Mouse (Mus musculus): ENCODE results near the gene Glod4. TPM values are rescaled to one million over a fixed set of nuclear protein-coding genes. Genes with fewer than 3 reads are reported as not detected.
A peak's percentile ranks its signal among the peaks of the same experiment; 100 is the strongest.

The Glod4 gene
- polyA plus RNA-seq, 1 experiment from 2014 or later: 126 TPM

- no peak for ATAC-seq (ENCODE audit: insufficient read depth, low FRiP score)
- no peak overlapping the region for H3K27ac ChIP-seq (ENCODE audit: low read length)
Measured at GRCm38 (mm10) chr11:76285431-76286075, 42.0 kb upstream of the Glod4 start.

GRCm38 (mm10) chr11:76283841-76284240 is 40.3 kb upstream of the Glod4 start:
- Histone ChIP-seq H3K9ac (ENCODE audit: low read length) (no peak overlapping the region), H3K27ac (ENCODE audit: low read length) (no peak overlapping the region), H3K4me3 (replicated peaks; ENCODE audit: low read length) (no peak overlapping the region), H3K36me3 (ENCODE audit: control insufficient read depth, insufficient read depth, low read length) (no peaks in the 10 kb centered on the region), H3K4me2 (ENCODE audit: low read depth, low read length) (no peak overlapping the region), H3K9me3 (replicated peaks; ENCODE audit: control insufficient read depth, low read length) (no peaks in the 10 kb centered on the region), H3K4me1 (ENCODE audit: control insufficient read depth, insufficient read depth, low read length) (peaks cover 28% of the 10 kb centered on the region), H3K27me3 (ENCODE audit: control insufficient read depth, insufficient read depth, low read length) (no peaks in the 10 kb centered on the region)
- WGBS: 83% methylated on average over 6 of the region's 6 CpGs
- no peak for ATAC-seq (ENCODE audit: insufficient read depth, low FRiP score)

More at GRCm38 (mm10) chr11:76285431-76286075, 42.0 kb upstream of the Glod4 start:
- Histone ChIP-seq H3K9me3 (replicated peaks; ENCODE audit: control insufficient read depth, low read length) (no peaks in the 10 kb centered on the region), H3K4me2 (ENCODE audit: low read depth, low read length) (no peak overlapping the region), H3K9ac (ENCODE audit: low read length) (no peak overlapping the region), H3K4me3 (replicated peaks; ENCODE audit: low read length) (no peak overlapping the region), H3K36me3 (ENCODE audit: control insufficient read depth, insufficient read depth, low read length) (no peaks in the 10 kb centered on the region), H3K4me1 (ENCODE audit: control insufficient read depth, insufficient read depth, low read length) (peaks cover 20% of the 10 kb centered on the region), H3K27me3 (ENCODE audit: control insufficient read depth, insufficient read depth, low read length) (no peaks in the 10 kb centered on the region)
- WGBS: 41% methylated on average over 7 of the region's 7 CpGs

GRCm38 (mm10) chr11:76279971-76280370 is 36.4 kb upstream of the Glod4 start:
- no peaks in the 10 kb centered on the region for H3K36me3 ChIP-seq (ENCODE audit: control insufficient read depth, insufficient read depth, low read length)
- 54% methylated on average over 2 of the region's 2 CpGs for WGBS
- no peak overlapping the region for H3K27ac ChIP-seq (ENCODE audit: low read length)
- peaks cover 8% of the 10 kb centered on the region for H3K4me1 ChIP-seq (ENCODE audit: control insufficient read depth, insufficient read depth, low read length)
- H3K9ac ChIP-seq (ENCODE audit: low read length): peak overlapping the region; percentile 26; the same call in 1 of the 2 replicates
- no peak for ATAC-seq (ENCODE audit: insufficient read depth, low FRiP score)
- H3K9me3 ChIP-seq (replicated peaks; ENCODE audit: control insufficient read depth, low read length): no peaks in the 10 kb centered on the region
- H3K4me3 ChIP-seq (replicated peaks; ENCODE audit: low read length): no peak overlapping the region
- H3K27me3 ChIP-seq (ENCODE audit: control insufficient read depth, insufficient read depth, low read length): no peaks in the 10 kb centered on the region
- no peak overlapping the region for H3K4me2 ChIP-seq (ENCODE audit: low read depth, low read length)

DNA sequence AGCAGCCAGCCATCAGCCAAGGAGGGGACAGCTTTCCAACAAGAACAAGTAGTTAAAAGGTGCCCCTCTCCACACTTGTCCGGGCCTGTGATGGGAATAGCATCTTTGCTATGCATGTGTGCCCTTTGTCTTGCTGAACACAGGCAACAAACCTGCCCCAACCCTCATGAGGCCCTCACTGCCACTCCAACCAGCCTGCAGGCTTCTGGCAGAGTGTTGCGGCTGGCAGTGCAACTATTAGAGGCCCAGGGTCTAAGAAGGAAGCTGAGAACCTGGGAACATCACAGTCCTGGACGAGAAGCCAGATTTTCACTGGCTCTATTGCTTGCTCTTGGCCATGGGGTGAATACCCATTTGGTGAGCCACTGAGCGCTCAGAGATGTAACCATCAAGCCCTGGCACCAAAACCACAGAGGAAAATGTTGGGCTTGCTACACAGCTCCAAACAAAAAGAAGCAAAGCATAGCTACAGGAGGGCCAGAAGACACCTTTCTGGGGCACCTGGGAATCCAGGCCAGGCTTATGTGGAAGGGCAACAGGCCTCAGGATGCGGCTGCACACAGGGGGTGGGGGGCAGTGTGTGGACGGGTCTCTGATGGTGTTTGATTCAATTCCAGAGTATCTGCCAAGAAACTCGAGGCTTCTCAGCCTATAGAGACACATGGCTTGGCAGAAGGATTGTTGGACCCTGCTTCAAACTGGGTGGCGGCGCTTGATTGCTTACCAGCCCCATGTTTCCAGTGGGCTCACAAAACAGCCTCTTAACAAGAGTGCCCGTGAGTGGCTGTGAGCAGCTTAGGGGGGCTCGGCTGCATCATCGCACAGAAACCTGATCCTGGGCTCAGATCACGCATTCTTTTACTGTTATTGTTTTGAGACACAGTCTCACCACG is 35.7 kb upstream of the Glod4 start:
- Histone ChIP-seq H3K9me3 (replicated peaks; ENCODE audit: control insufficient read depth, low read length) (no peaks in the 10 kb centered on the region), H3K4me1 (ENCODE audit: control insufficient read depth, insufficient read depth, low read length) (peaks cover 8% of the 10 kb centered on the region), H3K27me3 (ENCODE audit: control insufficient read depth, insufficient read depth, low read length) (no peaks in the 10 kb centered on the region), H3K4me2 (ENCODE audit: low read depth, low read length) (no peak overlapping the region), H3K4me3 (replicated peaks; ENCODE audit: low read length) (no peak overlapping the region), H3K36me3 (ENCODE audit: control insufficient read depth, insufficient read depth, low read length) (no peaks in the 10 kb centered on the region), H3K9ac (ENCODE audit: low read length) (peak overlapping the region; percentile 26; the same call in 1 of the 2 replicates), H3K27ac (ENCODE audit: low read length) (peak overlapping the region; percentile 43; the same call in 1 of the 2 replicates)
- no peak for ATAC-seq (ENCODE audit: insufficient read depth, low FRiP score)
- WGBS: 59% methylated on average over 14 of the region's 14 CpGs

DNA sequence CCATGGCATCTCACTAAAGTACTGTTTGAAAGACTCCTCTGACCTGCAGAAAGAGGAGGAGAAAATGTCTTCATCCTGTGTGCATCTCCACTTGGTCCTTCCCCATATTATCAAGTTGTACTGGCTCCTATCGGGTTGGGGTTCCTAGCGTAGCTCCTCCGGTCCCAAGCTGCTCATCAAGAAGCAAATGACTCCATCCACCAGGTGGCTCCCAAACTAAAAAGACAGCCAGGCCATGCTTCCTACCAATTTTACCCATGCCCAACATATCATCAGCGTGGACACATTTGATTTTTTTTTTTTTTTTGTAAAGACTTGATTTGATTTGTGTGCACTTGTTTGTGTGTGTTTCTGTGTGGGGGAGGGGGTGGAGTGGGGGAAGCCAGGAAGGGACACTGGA is 28.9 kb upstream of the Glod4 start:
- no peaks in the 10 kb centered on the region for H3K36me3 ChIP-seq (ENCODE audit: control insufficient read depth, insufficient read depth, low read length)
- H3K4me1 ChIP-seq (ENCODE audit: control insufficient read depth, insufficient read depth, low read length): no peaks in the 10 kb centered on the region
- no peak overlapping the region for H3K4me2 ChIP-seq (ENCODE audit: low read depth, low read length)
- 74% methylated on average over 4 of the region's 4 CpGs for WGBS
- H3K9me3 ChIP-seq (replicated peaks; ENCODE audit: control insufficient read depth, low read length): no peaks in the 10 kb centered on the region
- H3K27ac ChIP-seq (ENCODE audit: low read length): no peak overlapping the region
- no peak for ATAC-seq (ENCODE audit: insufficient read depth, low FRiP score)
- H3K27me3 ChIP-seq (ENCODE audit: control insufficient read depth, insufficient read depth, low read length): no peaks in the 10 kb centered on the region
- H3K9ac ChIP-seq (ENCODE audit: low read length): no peak overlapping the region
- no peak overlapping the region for H3K4me3 ChIP-seq (replicated peaks; ENCODE audit: low read length)

DNA sequence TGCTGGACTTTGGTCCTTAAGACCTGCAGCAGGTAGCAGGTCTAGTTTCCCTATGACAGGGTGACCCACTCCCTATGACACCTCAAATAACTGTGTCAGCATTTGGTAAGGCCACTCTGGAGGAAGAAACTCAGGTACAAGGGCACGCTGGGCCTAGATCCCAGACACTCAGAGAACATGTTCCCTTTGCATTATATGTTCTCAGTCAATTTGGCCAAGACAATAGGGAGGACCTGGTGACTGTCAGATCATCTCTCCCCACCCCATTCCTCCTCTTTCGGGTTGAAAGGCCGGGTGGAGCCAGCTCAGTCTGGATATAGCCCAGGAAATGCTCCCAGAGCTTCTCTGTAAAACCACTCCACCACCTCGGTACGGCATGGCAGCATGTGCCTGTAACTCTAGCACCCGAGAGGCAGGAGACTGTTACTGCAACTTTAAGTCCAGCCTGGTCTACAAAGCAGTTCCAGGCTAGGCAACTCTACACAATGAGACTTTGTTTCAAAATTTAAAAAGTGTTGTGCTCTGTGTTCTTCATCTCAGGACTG is 25.1 kb upstream of the Glod4 start:
- no peak for ATAC-seq (ENCODE audit: insufficient read depth, low FRiP score)
- no peaks in the 10 kb centered on the region for H3K9me3 ChIP-seq (replicated peaks; ENCODE audit: control insufficient read depth, low read length)
- H3K27ac ChIP-seq (ENCODE audit: low read length): peak overlapping the region; percentile 28
- no peak overlapping the region for H3K4me2 ChIP-seq (ENCODE audit: low read depth, low read length)
- no peaks in the 10 kb centered on the region for H3K36me3 ChIP-seq (ENCODE audit: control insufficient read depth, insufficient read depth, low read length)
- no peaks in the 10 kb centered on the region for H3K27me3 ChIP-seq (ENCODE audit: control insufficient read depth, insufficient read depth, low read length)
- no peak overlapping the region for H3K9ac ChIP-seq (ENCODE audit: low read length)
- no peak overlapping the region for H3K4me3 ChIP-seq (replicated peaks; ENCODE audit: low read length)
- H3K4me1 ChIP-seq (ENCODE audit: control insufficient read depth, insufficient read depth, low read length): no peaks in the 10 kb centered on the region
- WGBS: 72% methylated on average over 6 of the region's 6 CpGs

DNA sequence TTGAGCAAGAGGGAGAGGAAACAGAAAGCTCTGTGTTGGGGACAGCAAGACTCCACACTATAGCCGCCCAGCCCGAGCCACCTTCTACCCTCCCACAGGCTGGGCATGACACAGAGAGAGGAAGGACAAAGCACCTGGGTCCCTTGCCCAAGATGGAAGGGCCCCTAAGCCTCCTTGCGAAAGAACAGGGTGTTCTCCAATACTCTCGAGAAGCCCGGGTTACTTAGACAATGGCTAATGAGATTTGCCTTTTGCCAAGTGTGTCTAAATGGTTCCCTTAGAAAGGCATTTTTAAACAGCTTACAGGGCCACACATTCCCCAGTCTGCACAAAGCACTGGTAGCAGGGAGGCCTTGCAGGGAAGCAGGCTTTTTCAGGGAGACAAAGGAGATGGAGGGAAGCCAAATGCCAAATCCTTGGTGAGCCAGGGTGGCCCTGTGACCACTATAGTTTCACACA is 24.5 kb upstream of the Glod4 start:
- Histone ChIP-seq H3K4me2 (ENCODE audit: low read depth, low read length) (no peak overlapping the region), H3K9me3 (replicated peaks; ENCODE audit: control insufficient read depth, low read length) (no peaks in the 10 kb centered on the region), H3K4me1 (ENCODE audit: control insufficient read depth, insufficient read depth, low read length) (no peaks in the 10 kb centered on the region), H3K4me3 (replicated peaks; ENCODE audit: low read length) (no peak overlapping the region), H3K27ac (ENCODE audit: low read length) (peak overlapping the region; percentile 28), H3K9ac (ENCODE audit: low read length) (no peak overlapping the region), H3K36me3 (ENCODE audit: control insufficient read depth, insufficient read depth, low read length) (no peaks in the 10 kb centered on the region), H3K27me3 (ENCODE audit: control insufficient read depth, insufficient read depth, low read length) (no peaks in the 10 kb centered on the region)
- 49% methylated on average over 5 of the region's 5 CpGs for WGBS
- peak; percentile 47; the same call in 1 of the 2 replicates for ATAC-seq (ENCODE audit: insufficient read depth, low FRiP score)

DNA sequence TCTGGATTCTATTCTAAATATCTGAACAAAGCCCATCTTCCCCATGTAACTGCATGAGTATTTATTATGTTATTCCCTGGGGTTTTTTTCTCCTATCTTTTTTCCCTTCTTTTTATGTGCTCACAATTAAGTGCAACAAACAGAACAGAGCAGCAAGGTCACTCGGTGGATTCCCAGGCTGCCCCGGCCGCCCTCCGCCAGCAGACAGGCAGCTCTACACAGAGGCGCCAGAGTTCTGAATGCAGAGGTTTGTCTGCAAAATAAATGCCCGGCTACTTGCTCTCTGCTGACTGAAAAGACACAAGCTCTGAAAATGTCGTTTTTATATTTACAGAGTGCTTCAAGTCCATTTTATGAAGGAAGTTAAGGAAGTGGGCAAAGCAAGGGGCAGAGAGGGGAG is 24.0 kb upstream of the Glod4 start:
- no peak for ATAC-seq (ENCODE audit: insufficient read depth, low FRiP score)
- Histone ChIP-seq H3K4me1 (ENCODE audit: control insufficient read depth, insufficient read depth, low read length) (no peaks in the 10 kb centered on the region), H3K9me3 (replicated peaks; ENCODE audit: control insufficient read depth, low read length) (no peaks in the 10 kb centered on the region), H3K4me2 (ENCODE audit: low read depth, low read length) (no peak overlapping the region), H3K27me3 (ENCODE audit: control insufficient read depth, insufficient read depth, low read length) (no peaks in the 10 kb centered on the region), H3K27ac (ENCODE audit: low read length) (peak overlapping the region; percentile 28; the same call in 1 of the 2 replicates), H3K36me3 (ENCODE audit: control insufficient read depth, insufficient read depth, low read length) (no peaks in the 10 kb centered on the region), H3K9ac (ENCODE audit: low read length) (no peak overlapping the region), H3K4me3 (replicated peaks; ENCODE audit: low read length) (no peak overlapping the region)
- 65% methylated on average over 7 of the region's 7 CpGs for WGBS
